Mouse (Mus musculus): ENCODE data around the gene Susd1.

- TF ChIP-seq CTCF (IDR thresholded peaks at IDR 0.05; ENCODE audit: low read depth, low read length) = no peak
- TF ChIP-seq EP300 (IDR thresholded peaks at IDR 0.05; ENCODE audit: insufficient read depth, low read depth, low read length) = peak; percentile 76
- TF ChIP-seq POLR2A (IDR thresholded peaks at IDR 0.05; ENCODE audit: insufficient read depth, low read length) = no peak
Measured at GRCm38 (mm10) chr4:59421369-59421746, 17.1 kb downstream of the Susd1 start.
